ENCODE assay signal across 16 mouse cellular contexts in genomic region chr10:68246603-68247247, GRCm38 (mm10). TPM values are rescaled to one million over a fixed set of nuclear protein-coding genes. Genes with fewer than 3 reads are reported as not detected.
DNase-seq lines count a peak whose midpoint lies in the region; ATAC-seq and TF ChIP-seq lines count a peak whose summit lies in the region.
"Had no signal": no experiment of that assay in that cellular context is flagged by ENCODE, and none has a peak within 500 bp of the region (broad histone marks: within the 10 kb centered on the region; RNA-seq: fewer than 3 reads in every experiment).

No protein-coding gene starts in this region.

- TF ChIP-seq CTCF in stomach, postnatal 0 days (IDR thresholded peaks at IDR 0.05; ENCODE audit: low read depth), result no peak

- H3K4me2 ChIP-seq in lung, embryonic 15.5 days, result no peak overlapping the region
- H3K4me2 ChIP-seq in intestine, embryonic 16.5 days (ENCODE audit: low read depth, low read length), result no peak overlapping the region
- no peak overlapping the region; the same call in 1 of the 2 replicates for H3K4me2 ChIP-seq in stomach, postnatal 0 days (replicated peaks; ENCODE audit: low read depth)
- H3K4me2 ChIP-seq: heart, embryonic 11.5 days; liver, embryonic 13.5 days had no signal

- no peak for TF ChIP-seq EP300 in stomach, postnatal 0 days (optimal IDR thresholded peaks at IDR 0.05)

- DNase-seq in CD4-positive, CD25-positive, alpha-beta regulatory T cell, adult 2 months (ENCODE audit: low read depth, low spot score), result peak; percentile 36
- DNase-seq in lung, postnatal 14 days, result no peak
- DNase-seq in stomach, postnatal 0 days (ENCODE audit: low spot score), result no peak
- no peak for DNase-seq in frontal cortex, postnatal 10 days (ENCODE audit: low spot score in 2 of 2)
- no peak for DNase-seq in left cerebral cortex, adult 9 months (ENCODE audit: low spot score in 2 of 2)
- DNase-seq: cerebellum, adult 11 months; forebrain, postnatal 0 days; gastrocnemius, postnatal 14 days; heart, postnatal 36 days; liver, embryonic 13.5 days; thymus, adult 18-20 months had no signal

- peak overlapping the region; percentile 57 for H3K27ac ChIP-seq in lung, embryonic 15.5 days
- peak overlapping the region; percentile 30; the same call in 1 of the 2 replicates for H3K27ac ChIP-seq in intestine, embryonic 16.5 days (ENCODE audit: low read length)
- peak overlapping the region; percentile 84 for H3K27ac ChIP-seq in stomach, postnatal 0 days (replicated peaks)
- H3K27ac ChIP-seq: liver, embryonic 13.5 days had no signal

- ATAC-seq in CD4-positive, CD25-positive, alpha-beta regulatory T cell, adult 4 months, result no peak
- no peak for ATAC-seq in lung, embryonic 15.5 days (ENCODE audit: borderline replicate concordance, extremely low read depth, low FRiP score, low TSS enrichment)
- no peak for ATAC-seq in intestine, embryonic 16.5 days
- ATAC-seq in stomach, postnatal 0 days (ENCODE audit: low FRiP score, low TSS enrichment), result no peak
- ATAC-seq: forebrain, postnatal 0 days had no signal

- no peaks in the 10 kb centered on the region for H3K27me3 ChIP-seq in lung, embryonic 15.5 days
- H3K27me3 ChIP-seq in intestine, embryonic 16.5 days (replicated peaks; ENCODE audit: control insufficient read depth, insufficient read depth, low read length), result no peaks in the 10 kb centered on the region
- H3K27me3 ChIP-seq in stomach, postnatal 0 days (ENCODE audit: control insufficient read depth, insufficient read depth, low read length), result no peaks in the 10 kb centered on the region
- H3K27me3 ChIP-seq: liver, embryonic 13.5 days had no signal

- no peak overlapping the region for H3K4me3 ChIP-seq in lung, embryonic 15.5 days
- no peak overlapping the region for H3K4me3 ChIP-seq in intestine, embryonic 16.5 days (ENCODE audit: low read length)
- no peak overlapping the region for H3K4me3 ChIP-seq in stomach, postnatal 0 days (ENCODE audit: low read depth, low read length)
- H3K4me3 ChIP-seq: erythroblast, embryonic 14.5 days; liver, embryonic 13.5 days had no signal

- WGBS in lung, embryonic 15.5 days, result 38% methylated on average over 7 of the region's 7 CpGs
- WGBS in intestine, embryonic 16.5 days, result 52% methylated on average over 7 of the region's 7 CpGs
- WGBS in stomach, postnatal 0 days, result 34% methylated on average over 7 of the region's 7 CpGs

- H3K9me3 ChIP-seq in lung, embryonic 15.5 days, result no peaks in the 10 kb centered on the region
- no peaks in the 10 kb centered on the region for H3K9me3 ChIP-seq in intestine, embryonic 16.5 days (ENCODE audit: control insufficient read depth, low read length)
- no peaks in the 10 kb centered on the region for H3K9me3 ChIP-seq in stomach, postnatal 0 days (ENCODE audit: control insufficient read depth, low read length)
- H3K9me3 ChIP-seq: liver, embryonic 13.5 days had no signal

- peaks cover 14% of the 10 kb centered on the region for H3K36me3 ChIP-seq in lung, embryonic 15.5 days
- H3K36me3 ChIP-seq in intestine, embryonic 16.5 days (ENCODE audit: control insufficient read depth, insufficient read depth, low read length), result peaks cover 8% of the 10 kb centered on the region
- H3K36me3 ChIP-seq in stomach, postnatal 0 days (ENCODE audit: control insufficient read depth, insufficient read depth, low read length), result no peaks in the 10 kb centered on the region; the same call in 1 of the 2 replicates

- H3K4me1 ChIP-seq in lung, embryonic 15.5 days, result peaks cover 27% of the 10 kb centered on the region
- peaks cover 20% of the 10 kb centered on the region for H3K4me1 ChIP-seq in intestine, embryonic 16.5 days (ENCODE audit: control insufficient read depth, insufficient read depth, low read length)
- H3K4me1 ChIP-seq in stomach, postnatal 0 days (replicated peaks; ENCODE audit: control insufficient read depth, insufficient read depth), result peaks cover 3% of the 10 kb centered on the region; the same call in 1 of the 2 replicates

- H3K9ac ChIP-seq in lung, embryonic 15.5 days, result no peak overlapping the region
- no peak overlapping the region for H3K9ac ChIP-seq in intestine, embryonic 16.5 days (ENCODE audit: low read depth, low read length)
- H3K9ac ChIP-seq in stomach, postnatal 0 days (ENCODE audit: low read length), result no peak overlapping the region
- H3K9ac ChIP-seq: forebrain, postnatal 0 days; liver, embryonic 13.5 days had no signal

RNA-seq across cellular contexts. Expression of gene Arid5b, which starts 31.8 kb away (rescaled TPM):
- polyA plus RNA-seq in CD4-positive, CD25-positive, alpha-beta regulatory T cell, adult 4 months (2017; shearing (Covaris generic)), result 10 to 100 TPM; 63.9 to 78.6 TPM
- 36.7 and 39.1 TPM in 2 replicates for polyA plus RNA-seq in lung, embryonic 15.5 days (2015; fragmentation: Nextera tagmentation; extraction: Ambion mirVana)
- 22.6 and 27.0 TPM in 2 replicates for polyA plus RNA-seq in intestine, embryonic 16.5 days (2015; fragmentation: Nextera tagmentation; extraction: Ambion mirVana)
- 17.9 and 18.3 TPM in 2 replicates for polyA plus RNA-seq in stomach, postnatal 0 days (2015; fragmentation: Nextera tagmentation; extraction: Ambion mirVana)

Comparison
In these comparisons a context has a peak if more than half of its experiments do, and no peak if none do; other contexts are left out.
1. H3K27ac ChIP-seq: peak in every context shown above with its lines; median percentile 84 in stomach, postnatal 0 days; 57 in lung, embryonic 15.5 days; 30 in intestine, embryonic 16.5 days.